Mouse (Mus musculus): ENCODE data around the gene Armc2. TPM values are rescaled to one million over a fixed set of nuclear protein-coding genes. Genes with fewer than 3 reads are reported as not detected.
"Not testable (repeated sequence)": the region's sequence is repeated elsewhere in the genome, so short reads cannot be mapped to it uniquely, and the experiment has no call there.

The Armc2 gene
- polyA plus RNA-seq, 1 experiment from 2014 or later: 0.82 TPM

GRCm38 (mm10) chr10:41952850-41953527 is 65.3 kb downstream of the Armc2 start:
- H3K4me2 ChIP-seq: no peak overlapping the region
- no peaks in the 10 kb centered on the region for H3K9me3 ChIP-seq (replicated peaks; ENCODE audit: control insufficient read depth, low read length)
- no peaks in the 10 kb centered on the region for H3K36me3 ChIP-seq (ENCODE audit: control insufficient read depth, insufficient read depth, low read length)
- no peaks in the 10 kb centered on the region for H3K4me1 ChIP-seq (ENCODE audit: control insufficient read depth, insufficient read depth, low read length)
- H3K4me3 ChIP-seq (ENCODE audit: low read depth, low read length): no peak overlapping the region
- H3K27me3 ChIP-seq (ENCODE audit: control insufficient read depth, insufficient read depth, low read length): no peaks in the 10 kb centered on the region
- no peak overlapping the region for H3K27ac ChIP-seq (ENCODE audit: low read depth, low read length)
- 87% methylated on average over 14 of the region's 14 CpGs for WGBS (ENCODE audit: insufficient replicate concordance)
- no peak overlapping the region for H3K9ac ChIP-seq (ENCODE audit: low read depth, low read length)
- no peak for ATAC-seq (replicated peaks; ENCODE audit: insufficient number of reproducible peaks, low FRiP score, low TSS enrichment)

- 95% methylated on average over 5 of the region's 10 CpGs for whole genome bisulfite sequencing (ENCODE audit: insufficient replicate concordance)
- ATAC-seq (replicated peaks; ENCODE audit: insufficient number of reproducible peaks, low FRiP score, low TSS enrichment); H3K9ac ChIP-seq (ENCODE audit: low read depth, low read length); H3K4me2 ChIP-seq; H3K36me3 ChIP-seq (ENCODE audit: control insufficient read depth, insufficient read depth, low read length); H3K9me3 ChIP-seq (replicated peaks; ENCODE audit: control insufficient read depth, low read length); H3K4me1 ChIP-seq (ENCODE audit: control insufficient read depth, insufficient read depth, low read length); H3K27ac ChIP-seq (ENCODE audit: low read depth, low read length); H3K27me3 ChIP-seq (ENCODE audit: control insufficient read depth, insufficient read depth, low read length); H3K4me3 ChIP-seq (ENCODE audit: low read depth, low read length): not testable (repeated sequence)
Measured at GRCm38 (mm10) chr10:41952354-41952753, 65.9 kb downstream of the Armc2 start.

- no peak for ATAC-seq (replicated peaks; ENCODE audit: insufficient number of reproducible peaks, low FRiP score, low TSS enrichment)
- 72% methylated on average over 4 of the region's 4 CpGs for WGBS (ENCODE audit: insufficient replicate concordance)
Measured at GRCm38 (mm10) chr10:41939090-41939489, 79.2 kb downstream of the Armc2 start.

GRCm38 (mm10) chr10:41937176-41937575 is 81.1 kb downstream of the Armc2 start:
- H3K9me3 ChIP-seq (replicated peaks; ENCODE audit: control insufficient read depth, low read length): 0 out of 2 replicates have a peak, but pooled peaks cover 2% of the 10 kb centered on the region
- no peak for ATAC-seq (replicated peaks; ENCODE audit: insufficient number of reproducible peaks, low FRiP score, low TSS enrichment)
- peaks cover 34% of the 10 kb centered on the region for H3K4me1 ChIP-seq (ENCODE audit: control insufficient read depth, insufficient read depth, low read length)
- H3K4me3 ChIP-seq (ENCODE audit: low read depth, low read length): no peak overlapping the region
- H3K4me2 ChIP-seq: no peak overlapping the region
- no peak overlapping the region for H3K9ac ChIP-seq (ENCODE audit: low read depth, low read length)
- no peaks in the 10 kb centered on the region for H3K36me3 ChIP-seq (ENCODE audit: control insufficient read depth, insufficient read depth, low read length)
- H3K27me3 ChIP-seq (ENCODE audit: control insufficient read depth, insufficient read depth, low read length): no peaks in the 10 kb centered on the region
- H3K27ac ChIP-seq (ENCODE audit: low read depth, low read length): no peak overlapping the region
- 41% methylated on average over 4 of the region's 4 CpGs for WGBS (ENCODE audit: insufficient replicate concordance)

More at GRCm38 (mm10) chr10:41939090-41939489, 79.2 kb downstream of the Armc2 start:
- no peaks in the 10 kb centered on the region for H3K36me3 ChIP-seq (ENCODE audit: control insufficient read depth, insufficient read depth, low read length)
- H3K4me2 ChIP-seq: no peak overlapping the region
- H3K4me3 ChIP-seq (ENCODE audit: low read depth, low read length): no peak overlapping the region
- 0 out of 2 replicates have a peak, but pooled peaks cover 2% of the 10 kb centered on the region for H3K9me3 ChIP-seq (replicated peaks; ENCODE audit: control insufficient read depth, low read length)
- H3K27me3 ChIP-seq (ENCODE audit: control insufficient read depth, insufficient read depth, low read length): no peaks in the 10 kb centered on the region
- no peak overlapping the region for H3K27ac ChIP-seq (ENCODE audit: low read depth, low read length)
- no peak overlapping the region for H3K9ac ChIP-seq (ENCODE audit: low read depth, low read length)
- H3K4me1 ChIP-seq (ENCODE audit: control insufficient read depth, insufficient read depth, low read length): peaks cover 31% of the 10 kb centered on the region

- peaks cover 34% of the 10 kb centered on the region for H3K4me1 ChIP-seq (ENCODE audit: control insufficient read depth, insufficient read depth, low read length)
- no peaks in the 10 kb centered on the region for H3K27me3 ChIP-seq (ENCODE audit: control insufficient read depth, insufficient read depth, low read length)
- 65% methylated on average over 4 of the region's 4 CpGs for WGBS (ENCODE audit: insufficient replicate concordance)
- H3K27ac ChIP-seq (ENCODE audit: low read depth, low read length): peak overlapping the region; percentile 30; the same call in 1 of the 2 replicates
- no peaks in the 10 kb centered on the region for H3K36me3 ChIP-seq (ENCODE audit: control insufficient read depth, insufficient read depth, low read length)
- H3K4me2 ChIP-seq: no peak overlapping the region
- no peak for ATAC-seq (replicated peaks; ENCODE audit: insufficient number of reproducible peaks, low FRiP score, low TSS enrichment)
- H3K9ac ChIP-seq (ENCODE audit: low read depth, low read length): no peak overlapping the region
- H3K9me3 ChIP-seq (replicated peaks; ENCODE audit: control insufficient read depth, low read length): 0 out of 2 replicates have a peak, but pooled peaks cover 2% of the 10 kb centered on the region
- no peak overlapping the region for H3K4me3 ChIP-seq (ENCODE audit: low read depth, low read length)
Measured at GRCm38 (mm10) chr10:41936100-41936499, 82.1 kb downstream of the Armc2 start.

- Histone ChIP-seq H3K36me3 (ENCODE audit: control insufficient read depth, insufficient read depth, low read length) (no peaks in the 10 kb centered on the region), H3K4me2 (peak overlapping the region; percentile 62), H3K27ac (ENCODE audit: low read depth, low read length) (peak overlapping the region; percentile 93), H3K9me3 (replicated peaks; ENCODE audit: control insufficient read depth, low read length) (0 out of 2 replicates have a peak, but pooled peaks cover under 1% of the 10 kb centered on the region), H3K4me3 (ENCODE audit: low read depth, low read length) (no peak overlapping the region), H3K9ac (ENCODE audit: low read depth, low read length) (no peak overlapping the region; the same call in 1 of the 2 replicates), H3K4me1 (ENCODE audit: control insufficient read depth, insufficient read depth, low read length) (peaks cover 34% of the 10 kb centered on the region), H3K27me3 (ENCODE audit: control insufficient read depth, insufficient read depth, low read length) (no peaks in the 10 kb centered on the region)
- ATAC-seq (replicated peaks; ENCODE audit: insufficient number of reproducible peaks, low FRiP score, low TSS enrichment): no peak
Measured at GRCm38 (mm10) chr10:41935476-41935829, 82.8 kb downstream of the Armc2 start.

GRCm38 (mm10) chr10:41934633-41935475 is 83.4 kb downstream of the Armc2 start:
- Histone ChIP-seq H3K4me1 (ENCODE audit: control insufficient read depth, insufficient read depth, low read length) (peaks cover 34% of the 10 kb centered on the region), H3K27ac (ENCODE audit: low read depth, low read length) (peak overlapping the region; percentile 93), H3K9ac (ENCODE audit: low read depth, low read length) (peak overlapping the region; percentile 50; the same call in 1 of the 2 replicates), H3K27me3 (ENCODE audit: control insufficient read depth, insufficient read depth, low read length) (no peaks in the 10 kb centered on the region), H3K4me2 (peak overlapping the region; percentile 62), H3K9me3 (replicated peaks; ENCODE audit: control insufficient read depth, low read length) (no peaks in the 10 kb centered on the region), H3K36me3 (ENCODE audit: control insufficient read depth, insufficient read depth, low read length) (no peaks in the 10 kb centered on the region), H3K4me3 (ENCODE audit: low read depth, low read length) (peak overlapping the region; percentile 33)
- 5% methylated on average over 21 of the region's 21 CpGs for WGBS (ENCODE audit: insufficient replicate concordance)
- peak; percentile 85 for ATAC-seq (replicated peaks; ENCODE audit: insufficient number of reproducible peaks, low FRiP score, low TSS enrichment)

- 49% methylated on average over 6 of the region's 6 CpGs for WGBS (ENCODE audit: insufficient replicate concordance)
- H3K36me3 ChIP-seq (ENCODE audit: control insufficient read depth, insufficient read depth, low read length): no peaks in the 10 kb centered on the region
- no peaks in the 10 kb centered on the region for H3K9me3 ChIP-seq (replicated peaks; ENCODE audit: control insufficient read depth, low read length)
- no peak overlapping the region for H3K27ac ChIP-seq (ENCODE audit: low read depth, low read length)
- H3K27me3 ChIP-seq (ENCODE audit: control insufficient read depth, insufficient read depth, low read length): no peaks in the 10 kb centered on the region
- no peak overlapping the region for H3K4me3 ChIP-seq (ENCODE audit: low read depth, low read length)
- ATAC-seq (replicated peaks; ENCODE audit: insufficient number of reproducible peaks, low FRiP score, low TSS enrichment): no peak
- H3K4me2 ChIP-seq: no peak overlapping the region
- peaks cover 34% of the 10 kb centered on the region for H3K4me1 ChIP-seq (ENCODE audit: control insufficient read depth, insufficient read depth, low read length)
- H3K9ac ChIP-seq (ENCODE audit: low read depth, low read length): no peak overlapping the region
Measured at GRCm38 (mm10) chr10:41933536-41933935, 84.7 kb downstream of the Armc2 start.

All from heart, embryonic 11.5 days (tissue).